Mouse (Mus musculus) NIH3T3 (cell line): ENCODE results near the gene Trhde.

ENCODE experiments used
- DNase-seq: peaks from one replicate; pipeline ENCODE4 v3.0.0-alpha.2; 2012; ENCODE audit warnings: low read depth

Gene Trhde

GRCm38 (mm10) chr10:114735678-114736077 lies 66.4 kb downstream of the Trhde start:
- peak; percentile 50 for DNase-seq

- DNase-seq, result peak; percentile 60
Measured at GRCm38 (mm10) chr10:114735111-114735510, 67.0 kb downstream of the Trhde start.

GRCm38 (mm10) chr10:114725591-114725990 lies 76.5 kb downstream of the Trhde start:
- peak; percentile 25 for DNase-seq

GRCm38 (mm10) chr10:114701791-114702190 lies 100.3 kb downstream of the Trhde start:
- no peak for DNase-seq

- DNase-seq, result no peak
Measured at GRCm38 (mm10) chr10:114671791-114672415, 130.2 kb downstream of the Trhde start.

- no peak for DNase-seq
Measured at GRCm38 (mm10) chr10:114593046-114593445, 209.1 kb downstream of the Trhde start.

- DNase-seq, result peak; percentile 3
Measured at GRCm38 (mm10) chr10:114578926-114579325, 223.2 kb downstream of the Trhde start.

- DNase-seq, result no peak
Measured at GRCm38 (mm10) chr10:114567891-114568290, 234.2 kb downstream of the Trhde start.

- DNase-seq, result no peak
Measured at GRCm38 (mm10) chr10:114509186-114509585, 292.9 kb downstream of the Trhde start.

GRCm38 (mm10) chr10:114488806-114489205 lies 313.3 kb downstream of the Trhde start:
- no peak for DNase-seq

GRCm38 (mm10) chr10:114455591-114455990 lies 346.5 kb downstream of the Trhde start:
- DNase-seq, result no peak

- DNase-seq, result peak; percentile 6
Measured at GRCm38 (mm10) chr10:114448116-114448515, 354.0 kb downstream of the Trhde start.

- DNase-seq, result no peak
Measured at GRCm38 (mm10) chr10:114418956-114419530, 383.1 kb downstream of the Trhde start.

- no peak for DNase-seq
Measured at GRCm38 (mm10) chr10:114415717-114416116, 386.4 kb downstream of the Trhde start.

- DNase-seq, result no peak
Measured at GRCm38 (mm10) chr10:114405260-114405659, 396.8 kb downstream of the Trhde start.

- DNase-seq, result no peak
Measured at GRCm38 (mm10) chr10:114403795-114404194, 398.3 kb downstream of the Trhde start.

- no peak for DNase-seq
Measured at GRCm38 (mm10) chr10:114370804-114371203, 431.3 kb downstream of the Trhde start.

- no peak for DNase-seq
Measured at GRCm38 (mm10) chr10:114363442-114363841, 438.7 kb downstream of the Trhde start.

GRCm38 (mm10) chr10:114362631-114363030 lies 439.5 kb downstream of the Trhde start:
- DNase-seq, result no peak
